Mouse (Mus musculus) MEL-GATA-1-ER (cell line): ENCODE data around the gene Me3.
"Not testable (repeated sequence)": the region's sequence is repeated elsewhere in the genome, so short reads cannot be mapped to it uniquely, and the experiment has no call there.

Source experiments
- DNase-seq: peaks from one replicate; pipeline ENCODE4 v3.0.0-alpha.2; 2012; ENCODE audit warnings: low read depth; ENCODE audit errors: extremely low read depth

Me3 gene

GRCm38 (mm10) chr7:89728393-89728792 is 96.2 kb downstream of the Me3 start:
- no peak for DNase-seq

GRCm38 (mm10) chr7:89730514-89730913 is 98.3 kb downstream of the Me3 start:
- no peak for DNase-seq

GRCm38 (mm10) chr7:89731115-89731514 is 98.9 kb downstream of the Me3 start:
- DNase-seq, result not testable (repeated sequence)

GRCm38 (mm10) chr7:89748415-89748814 is 116.2 kb downstream of the Me3 start:
- DNase-seq, result no peak

GRCm38 (mm10) chr7:89749183-89749582 is 117.0 kb downstream of the Me3 start:
- DNase-seq, result no peak

- DNase-seq, result no peak
Observed at GRCm38 (mm10) chr7:89766678-89767508, 134.7 kb downstream of the Me3 start.

- no peak for DNase-seq
Observed at GRCm38 (mm10) chr7:89769106-89769896, 137.1 kb downstream of the Me3 start.

- DNase-seq, result no peak
Observed at GRCm38 (mm10) chr7:89770021-89770420, 137.8 kb downstream of the Me3 start.

GRCm38 (mm10) chr7:89772906-89773305 is 140.7 kb downstream of the Me3 start:
- no peak for DNase-seq

- no peak for DNase-seq
Observed at GRCm38 (mm10) chr7:89773352-89773921, 141.2 kb downstream of the Me3 start.

GRCm38 (mm10) chr7:89773926-89774325 is 141.7 kb downstream of the Me3 start:
- DNase-seq, result no peak

- no peak for DNase-seq
Observed at GRCm38 (mm10) chr7:89775848-89776247, 143.7 kb downstream of the Me3 start.

- no peak for DNase-seq
Observed at GRCm38 (mm10) chr7:89781391-89781790, 149.2 kb downstream of the Me3 start.

GRCm38 (mm10) chr7:89787735-89788134 is 155.5 kb downstream of the Me3 start:
- no peak for DNase-seq

- DNase-seq, result no peak
Observed at GRCm38 (mm10) chr7:89792576-89792975, 160.4 kb downstream of the Me3 start.

GRCm38 (mm10) chr7:89795366-89795765 is 163.2 kb downstream of the Me3 start:
- DNase-seq, result no peak

GRCm38 (mm10) chr7:89796351-89796801 is 164.2 kb downstream of the Me3 start:
- no peak for DNase-seq

GRCm38 (mm10) chr7:89798358-89799020 is 166.3 kb downstream of the Me3 start:
- no peak for DNase-seq

- DNase-seq, result no peak
Observed at GRCm38 (mm10) chr7:89802447-89802846, 170.3 kb downstream of the Me3 start.

GRCm38 (mm10) chr7:89803966-89804365 is 171.8 kb downstream of the Me3 start:
- DNase-seq, result no peak

GRCm38 (mm10) chr7:89809400-89809799 is 177.2 kb downstream of the Me3 start:
- no peak for DNase-seq
